Mouse (Mus musculus): ENCODE measurements around the gene Map4k4.

Gene Map4k4

DNA sequence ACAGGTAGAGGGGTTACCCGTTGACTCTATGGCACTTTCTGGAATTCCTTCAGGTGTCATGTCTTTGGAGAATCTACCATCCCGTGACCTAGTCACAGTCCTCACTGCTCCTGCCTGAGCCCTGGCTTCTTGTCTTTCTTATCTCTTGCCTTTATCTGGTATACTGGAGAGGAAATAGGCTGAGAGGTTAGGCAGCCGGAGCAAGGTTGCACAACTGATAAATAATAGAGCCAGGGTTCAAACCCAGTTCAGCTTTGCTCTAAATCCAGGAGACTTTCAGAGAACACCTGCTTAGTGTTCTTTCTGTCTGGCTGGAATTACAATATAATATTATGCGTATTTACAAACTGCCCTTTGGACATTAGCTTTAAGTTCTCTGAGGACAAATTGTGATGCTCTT, 2.0 kb upstream of the Map4k4 start:
- no peak for DNase-seq (ENCODE audit: low spot score)

DNA sequence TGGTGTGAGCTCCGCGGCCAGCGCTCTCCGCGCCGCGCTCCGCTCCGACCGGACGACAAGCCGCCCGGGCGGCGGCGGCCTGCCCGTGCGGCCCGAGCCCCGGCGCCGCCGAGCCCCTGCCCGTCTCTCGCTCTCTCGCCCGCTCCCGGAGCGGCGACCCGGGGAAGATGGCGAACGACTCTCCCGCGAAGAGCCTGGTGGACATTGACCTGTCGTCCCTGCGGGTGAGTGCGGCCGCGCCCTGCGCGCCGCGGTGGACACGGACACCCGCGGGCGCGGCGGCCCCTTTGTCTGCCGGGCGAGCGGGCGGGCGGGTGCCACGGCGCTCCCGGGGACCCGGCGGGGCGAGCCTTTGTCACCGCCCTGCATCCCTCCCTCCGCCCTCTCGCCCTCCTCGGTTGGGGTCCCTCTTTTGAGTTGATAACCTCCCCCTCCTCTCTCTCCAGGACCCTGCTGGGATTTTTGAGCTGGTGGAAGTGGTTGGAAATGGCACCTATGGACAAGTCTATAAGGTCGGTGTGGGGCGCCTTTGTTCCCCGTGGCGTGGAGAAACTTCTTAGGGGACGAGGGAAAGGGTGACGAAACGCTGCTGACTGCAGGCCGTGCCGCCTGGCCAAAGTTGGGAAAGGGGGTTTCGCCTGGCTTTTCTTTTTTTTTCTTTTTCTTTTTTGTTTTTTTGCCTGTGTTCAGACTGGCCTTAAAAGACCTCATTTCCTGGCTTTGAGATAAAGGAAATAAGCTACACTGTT, 524 bp downstream of the Map4k4 start:
- DNase-seq (ENCODE audit: low spot score), result peak; percentile 27

DNA sequence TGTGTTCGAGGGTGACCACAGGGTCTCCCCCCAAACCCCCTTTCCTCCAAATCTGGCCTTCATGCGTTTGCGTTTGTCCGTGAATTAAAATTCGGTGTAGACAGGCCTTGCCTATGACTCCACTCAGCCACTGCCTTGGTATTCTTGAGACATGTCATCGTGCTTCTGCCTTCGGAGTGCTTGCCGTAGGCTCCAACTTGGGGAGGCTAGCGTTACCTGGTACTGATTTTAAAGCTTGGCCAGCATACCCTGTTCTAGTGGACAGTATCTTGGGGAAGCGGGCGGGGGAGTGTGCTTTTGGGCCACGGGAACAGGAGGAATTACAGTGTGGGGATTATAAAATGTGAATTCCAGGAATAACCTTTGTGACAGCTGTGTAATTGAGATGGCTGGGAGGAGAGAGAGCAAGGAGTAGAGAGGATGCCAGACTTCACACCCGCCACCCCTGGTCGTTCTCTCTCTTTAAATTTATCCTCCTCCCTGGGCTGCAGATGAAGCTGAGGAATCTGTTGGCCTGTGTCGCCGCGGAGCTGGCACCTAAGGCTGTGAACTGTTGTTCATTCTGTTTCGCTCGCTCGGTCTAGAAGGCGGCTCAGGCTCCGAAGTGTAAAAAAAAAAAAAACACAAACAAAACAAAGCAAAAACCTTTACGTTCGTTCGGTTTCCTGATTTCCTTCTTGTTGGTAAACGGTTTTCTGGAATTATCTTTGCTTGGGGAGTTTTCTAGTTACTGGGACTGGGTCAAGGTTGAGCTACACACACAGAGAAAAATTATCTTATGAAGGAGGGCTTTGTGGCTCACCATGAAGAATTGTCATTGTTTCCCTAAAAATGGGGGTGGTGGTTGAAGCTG, 1.4 kb downstream of the Map4k4 start:
- peak; percentile 25 for DNase-seq (ENCODE audit: low spot score)

DNA sequence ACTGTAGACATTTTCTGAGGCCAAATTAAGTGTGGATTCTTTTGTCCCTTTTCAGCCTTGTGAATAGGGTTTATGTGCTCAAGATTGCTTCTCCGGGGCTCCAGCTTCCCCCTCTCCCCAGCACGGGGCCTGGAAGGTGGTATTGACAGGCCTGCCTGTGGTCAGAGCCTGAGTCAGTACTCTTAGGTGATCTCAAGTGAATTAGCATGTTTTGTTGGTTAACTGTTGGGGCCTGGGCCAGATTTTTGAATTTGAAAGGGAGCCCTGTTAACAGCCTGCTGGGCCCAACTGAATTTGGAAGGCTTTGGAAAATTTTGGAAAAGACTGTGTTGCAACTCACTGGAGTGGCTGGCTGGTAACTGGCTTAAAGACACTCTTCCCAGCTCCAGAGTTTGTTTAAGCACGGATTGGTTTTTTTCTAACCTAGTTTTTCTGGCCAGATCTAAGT, 2.0 kb downstream of the Map4k4 start:
- DNase-seq (ENCODE audit: low spot score), result peak; percentile 22

DNA sequence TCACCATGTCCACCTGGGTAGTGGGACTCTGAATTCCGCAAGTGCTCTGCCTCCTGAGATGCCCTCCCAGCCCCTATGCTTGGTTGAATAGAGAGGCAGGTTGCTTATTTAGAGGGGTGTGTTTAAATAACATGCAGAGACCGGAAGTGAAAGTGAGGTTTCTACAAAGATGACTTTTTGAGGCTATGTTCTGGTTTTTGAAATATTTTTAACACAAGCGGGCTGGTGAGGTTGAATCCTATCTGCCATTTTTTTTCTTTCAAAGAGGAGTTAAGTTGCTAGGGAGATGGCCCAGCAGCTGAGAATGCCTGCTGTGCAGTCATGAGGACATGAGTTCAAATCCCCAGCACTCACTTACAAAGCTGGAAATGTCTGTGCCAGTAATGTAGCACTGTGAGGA, 4.0 kb downstream of the Map4k4 start:
- no peak for DNase-seq (ENCODE audit: low spot score)

DNA sequence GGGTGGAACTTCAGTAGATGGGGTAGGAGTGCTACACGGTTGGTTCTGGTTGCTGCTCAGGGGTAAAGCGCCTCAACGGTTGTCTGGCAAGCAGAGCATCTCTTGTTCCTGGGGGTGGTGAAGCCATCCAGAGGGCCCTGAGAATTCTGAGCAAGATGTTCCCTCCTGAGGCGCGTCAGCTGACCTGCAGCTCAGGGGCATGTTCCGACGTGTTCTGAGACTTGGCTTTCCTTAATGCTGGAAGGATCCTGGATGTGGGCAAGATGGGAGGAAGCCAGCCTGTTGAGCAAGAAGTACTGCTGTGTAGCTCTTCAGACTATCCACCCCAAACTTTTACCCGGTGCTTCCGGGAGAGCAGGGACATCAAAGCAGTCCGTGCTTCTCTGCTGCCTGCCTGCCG, 6.2 kb downstream of the Map4k4 start:
- DNase-seq (ENCODE audit: low spot score), result peak; percentile 46

- DNase-seq (ENCODE audit: low spot score), result no peak
These were observed 8.3 kb downstream of the Map4k4 start for GRCm38 (mm10) chr1:39908976-39909375.

DNA sequence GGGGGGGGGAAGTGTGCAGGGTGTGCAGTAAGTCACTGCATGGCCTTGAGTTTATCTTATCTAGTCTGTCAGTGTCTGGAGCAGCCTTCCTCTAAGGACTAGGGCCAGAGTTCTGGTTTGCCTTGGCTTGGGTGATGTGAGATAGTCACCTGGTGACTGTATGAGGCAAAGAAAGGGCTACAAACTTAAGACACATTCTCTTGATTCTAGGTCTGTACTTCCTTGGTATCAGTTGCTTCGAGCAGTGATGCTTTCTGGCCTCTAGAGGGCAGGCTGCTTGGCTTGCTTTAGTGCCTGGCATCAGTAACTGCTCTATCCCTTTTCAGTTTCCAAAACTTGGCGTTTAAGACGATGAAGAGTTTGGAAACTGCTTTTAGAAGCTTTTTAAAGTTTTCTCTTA, 10.7 kb downstream of the Map4k4 start:
- no peak for DNase-seq (ENCODE audit: low spot score)

DNA sequence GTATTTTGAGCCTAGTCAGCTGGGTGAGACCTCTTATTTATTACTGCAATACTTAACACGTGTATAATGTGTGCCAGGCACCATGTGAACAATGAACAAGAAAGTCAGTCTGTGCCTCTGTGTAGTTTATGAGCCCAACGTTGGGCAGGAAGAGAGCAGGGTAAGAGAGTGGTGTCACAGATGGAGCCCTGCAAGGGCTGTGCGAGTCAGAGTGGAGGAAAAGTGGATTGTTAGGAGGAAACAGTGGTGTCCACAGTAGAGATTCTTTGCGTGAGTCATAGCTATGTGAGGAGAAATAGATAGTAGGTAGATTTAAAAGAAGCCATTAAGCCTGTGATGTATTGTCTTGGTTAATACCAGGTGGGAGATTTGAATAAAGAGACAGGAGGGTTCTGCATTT, 12.5 kb downstream of the Map4k4 start:
- no peak for DNase-seq (ENCODE audit: low spot score)

DNA sequence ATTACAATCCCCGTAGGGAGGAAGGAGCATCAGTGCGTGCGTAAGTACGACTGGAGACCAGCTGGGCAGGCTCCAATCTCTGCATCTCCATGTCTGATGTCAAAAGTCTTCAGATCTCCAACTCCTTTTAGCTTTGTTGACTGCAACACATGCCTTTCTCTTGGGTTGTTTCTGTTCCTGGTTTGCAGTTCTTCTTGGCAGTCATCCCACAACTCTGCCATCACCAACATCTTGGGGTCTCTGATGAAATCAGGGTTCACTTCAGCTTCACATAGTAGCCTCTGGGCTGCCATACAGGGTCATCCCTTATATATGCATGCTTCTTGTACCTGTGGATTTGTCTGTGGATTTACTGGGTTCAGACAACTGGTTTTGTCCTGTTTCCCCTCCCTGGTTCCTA, 15.4 kb downstream of the Map4k4 start:
- DNase-seq (ENCODE audit: low spot score), result no peak

- no peak for DNase-seq (ENCODE audit: low spot score)
These were observed 17.3 kb downstream of the Map4k4 start for GRCm38 (mm10) chr1:39917855-39918516.

DNA sequence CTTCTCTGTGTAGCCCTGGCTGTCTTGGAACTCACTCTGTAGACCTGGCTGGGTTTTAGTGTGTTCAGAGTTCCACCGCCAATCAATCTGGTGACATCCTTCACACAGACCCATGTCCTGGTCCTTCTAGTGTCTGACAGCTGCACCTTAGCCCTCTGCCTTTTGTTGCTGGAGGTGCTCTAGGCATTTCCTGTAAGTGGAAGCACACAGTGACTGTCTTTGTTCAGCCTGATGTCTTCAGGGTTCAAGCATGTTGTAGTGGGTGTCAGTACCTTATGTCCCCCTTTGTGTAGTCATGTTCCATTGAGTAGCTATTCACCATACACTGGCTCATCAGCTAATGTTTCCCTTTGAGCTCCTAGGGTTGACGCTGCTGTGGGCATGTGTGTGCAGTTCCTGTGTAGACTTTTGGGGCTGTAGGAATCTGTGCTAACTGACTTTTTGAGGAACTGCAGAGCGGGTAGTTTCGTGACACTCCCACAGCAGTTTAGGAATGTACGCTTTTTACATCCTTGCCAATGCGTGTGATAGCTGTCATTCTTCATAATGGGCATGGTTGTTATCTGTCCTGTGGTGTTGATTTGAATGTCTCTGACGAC, 17.9 kb downstream of the Map4k4 start:
- DNase-seq (ENCODE audit: low spot score), result no peak

- no peak for DNase-seq (ENCODE audit: low spot score)
These were observed 19.9 kb downstream of the Map4k4 start for GRCm38 (mm10) chr1:39920616-39921015.

- no peak for DNase-seq (ENCODE audit: low spot score)
These were observed 21.3 kb downstream of the Map4k4 start for GRCm38 (mm10) chr1:39921996-39922395.

GRCm38 (mm10) chr1:39922714-39923113, 22.0 kb downstream of the Map4k4 start:
- DNase-seq (ENCODE audit: low spot score), result no peak

DNA sequence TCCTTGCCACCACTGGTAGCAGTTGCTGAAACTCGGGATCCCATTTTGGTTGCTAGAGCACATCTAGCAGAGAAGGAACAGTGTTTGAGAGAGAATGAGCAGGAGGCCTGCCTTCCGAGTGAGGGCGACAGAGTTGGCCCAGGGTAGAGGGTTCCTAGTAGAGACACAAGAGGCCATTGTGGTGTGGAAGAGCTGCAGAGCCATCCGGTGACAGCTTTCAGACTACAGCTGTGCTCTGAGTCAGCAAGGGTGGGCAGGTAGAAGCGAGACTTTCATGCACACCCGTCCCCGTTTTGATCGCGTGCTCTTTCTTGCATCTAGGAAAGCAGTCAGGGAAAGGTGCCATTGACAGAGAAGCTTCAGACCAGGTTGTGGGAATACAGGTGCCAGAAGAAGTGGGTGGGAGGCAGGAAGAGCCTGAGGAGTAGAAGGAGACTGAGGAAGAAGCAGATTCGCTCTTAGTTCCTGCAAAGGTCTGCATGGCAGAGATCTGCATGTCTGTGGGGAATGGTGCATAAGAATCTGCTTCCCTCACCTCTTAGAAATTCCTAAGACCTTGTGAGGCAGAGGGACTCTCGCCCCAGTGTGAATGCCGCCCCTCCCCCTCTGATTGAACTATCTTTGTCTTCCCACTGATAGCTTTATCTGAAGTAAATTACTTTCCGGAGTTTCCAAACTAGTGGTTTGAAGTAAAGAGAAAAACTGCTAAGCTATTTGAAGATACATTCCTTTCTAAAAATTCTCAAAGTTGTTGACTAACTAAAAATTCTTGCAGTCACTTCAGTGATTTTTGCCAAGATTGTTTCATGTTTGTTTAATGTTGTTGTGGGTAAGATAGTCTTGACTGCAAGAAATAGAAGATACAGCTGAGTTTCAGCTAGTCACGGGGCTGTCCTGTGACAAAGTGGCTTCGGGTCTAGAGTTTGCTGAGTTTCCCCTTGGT, 23.0 kb downstream of the Map4k4 start:
- DNase-seq (ENCODE audit: low spot score), result no peak

- no peak for DNase-seq (ENCODE audit: low spot score)
These were observed 30.3 kb downstream of the Map4k4 start for GRCm38 (mm10) chr1:39931055-39931454.

DNA sequence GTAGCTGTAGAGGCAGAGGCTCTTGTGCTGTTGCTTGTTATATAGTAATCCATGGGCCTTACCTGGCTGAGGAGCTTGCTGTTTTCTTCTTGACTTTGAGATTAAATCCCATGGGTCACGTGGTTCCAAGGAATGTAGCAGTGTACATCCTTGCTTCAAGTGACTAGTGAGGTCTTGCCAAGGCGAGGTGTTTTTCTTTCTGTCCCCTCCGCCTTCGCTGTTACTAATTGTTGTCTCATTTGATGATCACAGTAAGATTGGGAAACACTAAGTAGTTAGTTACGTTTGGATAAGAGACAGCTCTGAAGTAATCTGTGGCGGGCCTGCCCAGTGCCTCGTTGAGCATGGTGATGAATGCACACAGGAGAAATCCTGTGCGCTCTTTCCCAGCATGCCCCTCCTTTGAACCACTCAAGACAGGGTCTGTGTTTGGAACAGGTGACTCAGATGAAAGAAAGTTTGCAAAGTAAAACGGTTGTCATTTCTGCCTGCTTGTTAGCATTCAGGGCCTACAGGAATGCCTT, 31.6 kb downstream of the Map4k4 start:
- DNase-seq (ENCODE audit: low spot score), result no peak

GRCm38 (mm10) chr1:39932922-39933321, 32.2 kb downstream of the Map4k4 start:
- DNase-seq (ENCODE audit: low spot score), result no peak

DNA sequence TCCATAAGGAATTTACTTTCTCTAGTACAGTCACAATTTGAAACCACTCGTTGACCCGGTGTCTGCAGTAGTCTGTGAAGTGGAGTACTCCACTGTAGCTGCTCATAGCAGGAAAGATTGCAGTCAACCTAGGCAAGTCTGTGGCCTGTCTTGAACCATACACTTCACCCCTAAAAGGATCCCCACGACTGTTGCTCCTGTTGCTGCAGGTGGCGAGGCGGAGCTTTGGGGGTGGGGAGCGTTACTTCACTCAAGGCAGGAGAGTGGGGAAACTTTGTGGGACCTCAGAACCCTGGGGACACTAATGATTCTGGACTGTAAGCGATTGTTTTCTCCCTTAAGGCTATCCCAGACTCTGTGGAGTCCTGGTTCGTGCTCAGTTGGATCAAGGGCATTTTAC, 34.2 kb downstream of the Map4k4 start:
- DNase-seq (ENCODE audit: low spot score), result no peak

GRCm38 (mm10) chr1:39935616-39936015, 34.9 kb downstream of the Map4k4 start:
- no peak for DNase-seq (ENCODE audit: low spot score)
